Mouse (Mus musculus) right cerebral cortex, postnatal 36 days (tissue): ENCODE results near the gene Hipk2.
A peak's percentile ranks its signal among the peaks of the same experiment; 100 is the strongest.
"Not testable (repeated sequence)": the region's sequence is repeated elsewhere in the genome, so short reads cannot be mapped to it uniquely, and the experiment has no call there.

Experiments
- DNase-seq, 2 experiments: peaks; one replicate each; pipeline ENCODE4 v3.0.0; 2022; ENCODE audit warnings: low spot score in 2 of 2, mixed read lengths in 1 of 2

Hipk2 gene

DNA sequence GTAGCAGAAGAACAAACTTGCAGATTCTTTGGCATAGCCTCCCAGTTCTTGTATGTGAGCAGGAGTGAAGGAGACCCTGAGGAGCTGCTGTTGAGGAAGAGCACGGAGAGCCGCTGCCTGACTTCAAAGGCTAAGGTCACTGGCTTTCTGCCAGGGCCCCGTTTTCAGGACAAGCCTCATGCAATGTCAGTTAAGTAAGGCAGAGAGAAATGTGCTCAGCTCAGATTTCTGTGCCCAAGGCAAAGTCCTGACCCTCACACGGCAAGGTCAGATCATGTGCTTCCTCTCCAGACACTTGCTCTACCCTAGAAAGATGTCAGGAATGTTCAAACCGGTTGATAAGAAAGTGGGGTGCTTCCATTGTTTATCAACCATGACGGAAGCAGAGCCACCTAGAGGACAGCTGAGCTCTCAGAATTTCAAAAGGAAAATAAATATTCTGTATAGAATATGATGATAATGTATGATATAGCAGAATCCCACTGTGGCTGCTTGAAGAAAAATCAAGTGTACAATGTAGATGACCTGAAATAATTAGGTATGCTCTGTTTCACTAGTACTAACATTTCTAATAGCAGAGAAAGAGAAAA lies 173.1 kb downstream of the Hipk2 start:
- no peak for DNase-seq

DNA sequence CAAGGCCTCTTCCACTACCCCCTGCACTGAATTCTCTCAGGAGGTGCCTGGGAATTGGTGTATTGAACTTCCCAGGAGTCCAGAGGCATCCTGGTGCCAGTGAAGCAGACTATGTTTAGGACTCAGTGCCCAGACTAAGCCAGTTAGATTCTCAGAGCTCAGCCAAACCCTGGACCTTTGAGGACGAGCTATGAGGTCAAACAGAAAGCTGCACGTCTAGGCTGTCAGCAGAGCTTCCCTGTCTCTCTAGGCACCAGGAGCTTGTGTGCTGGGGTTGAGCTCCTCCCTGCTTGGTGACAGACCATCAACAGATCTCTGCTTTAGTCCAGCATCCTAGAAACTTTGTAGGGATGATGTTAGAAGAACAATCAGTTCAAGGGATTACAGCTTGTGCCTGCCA lies 174.5 kb downstream of the Hipk2 start:
- no peak for DNase-seq

DNA sequence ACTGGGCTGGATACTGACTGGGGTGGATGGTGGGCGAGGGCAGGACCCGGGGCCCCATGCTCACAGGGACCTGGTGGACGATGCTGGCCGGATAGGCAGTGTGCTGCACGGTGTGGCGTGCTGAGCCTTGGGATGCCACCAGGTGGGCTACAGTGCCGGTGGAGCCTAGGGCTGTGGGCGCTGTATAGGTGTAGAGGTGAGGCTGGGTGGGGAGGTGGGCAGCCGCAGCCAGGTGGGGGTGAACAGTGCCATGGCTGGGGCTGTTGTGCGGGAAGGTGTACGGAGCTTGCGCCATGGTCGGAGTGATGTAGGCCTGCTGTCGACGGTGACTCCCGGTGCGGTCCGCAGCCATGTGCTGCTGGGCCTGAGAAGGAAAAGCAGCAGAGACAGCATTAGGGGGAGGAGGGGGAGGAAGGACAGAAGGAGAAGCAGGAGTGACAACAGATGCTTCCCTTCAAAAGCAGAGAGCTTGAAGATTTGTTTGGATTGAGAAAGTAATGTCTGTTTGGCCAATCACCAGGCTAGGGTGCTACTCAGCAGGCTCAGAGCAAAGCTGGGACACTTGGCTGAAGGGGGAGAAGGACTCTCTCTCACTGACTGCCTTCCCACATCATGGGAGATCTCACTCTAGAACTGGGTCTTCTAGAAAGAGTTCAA lies 177.6 kb downstream of the Hipk2 start:
- no peak for DNase-seq

DNA sequence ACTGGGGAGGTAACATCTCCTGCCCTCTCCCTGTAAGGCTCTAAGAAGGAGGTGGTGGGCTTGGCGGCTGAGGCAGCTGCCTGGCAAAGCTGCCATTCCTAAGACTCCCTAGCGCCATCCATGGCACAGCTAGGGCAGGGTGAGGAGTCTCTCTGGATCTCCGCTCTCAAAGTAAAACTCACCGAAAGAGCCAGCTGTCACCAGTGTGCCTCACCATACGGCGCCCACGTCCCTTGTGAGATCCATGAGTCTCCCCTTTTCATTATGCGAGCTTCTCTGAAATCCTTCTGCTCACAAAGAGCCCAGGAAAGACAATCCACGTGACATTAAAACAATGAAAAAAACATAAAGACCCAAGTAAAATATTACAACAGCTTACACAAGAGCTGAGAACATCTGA lies 179.4 kb downstream of the Hipk2 start:
- DNase-seq: peak; percentile 44 to 57

DNA sequence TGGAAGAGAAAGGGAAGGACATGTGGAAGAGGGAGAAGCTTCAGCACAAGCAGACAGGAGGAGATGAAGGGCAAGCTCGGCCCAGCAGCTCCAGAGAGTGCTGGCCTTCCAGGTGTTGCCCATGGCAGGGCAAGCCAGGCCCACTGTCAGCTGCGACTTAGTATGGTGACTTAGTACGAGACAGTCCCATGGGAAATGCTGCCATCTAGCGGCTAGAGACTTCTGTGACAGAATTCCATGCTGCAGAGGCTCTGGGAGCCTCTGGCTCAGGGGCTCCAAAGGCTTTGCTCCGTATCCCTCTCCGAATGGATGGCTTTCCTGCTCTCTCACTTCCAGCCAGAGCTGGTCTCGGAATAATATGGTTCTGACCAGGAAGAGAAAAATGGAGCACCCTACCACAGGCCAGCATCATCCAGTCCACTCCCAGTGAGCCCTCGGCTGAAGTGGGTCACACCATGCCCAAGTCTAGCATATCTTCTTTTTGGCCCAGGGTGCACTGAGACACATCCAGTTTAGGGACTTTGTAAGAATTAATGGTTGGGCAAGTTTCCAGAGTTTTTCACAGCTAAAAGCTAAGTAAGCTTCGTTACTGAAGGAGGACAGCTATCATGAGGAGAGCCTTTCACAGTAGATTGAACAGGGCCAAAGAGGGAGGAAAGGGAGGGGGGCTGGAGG lies 180.4 kb downstream of the Hipk2 start:
- DNase-seq: peak; percentile 72

DNA sequence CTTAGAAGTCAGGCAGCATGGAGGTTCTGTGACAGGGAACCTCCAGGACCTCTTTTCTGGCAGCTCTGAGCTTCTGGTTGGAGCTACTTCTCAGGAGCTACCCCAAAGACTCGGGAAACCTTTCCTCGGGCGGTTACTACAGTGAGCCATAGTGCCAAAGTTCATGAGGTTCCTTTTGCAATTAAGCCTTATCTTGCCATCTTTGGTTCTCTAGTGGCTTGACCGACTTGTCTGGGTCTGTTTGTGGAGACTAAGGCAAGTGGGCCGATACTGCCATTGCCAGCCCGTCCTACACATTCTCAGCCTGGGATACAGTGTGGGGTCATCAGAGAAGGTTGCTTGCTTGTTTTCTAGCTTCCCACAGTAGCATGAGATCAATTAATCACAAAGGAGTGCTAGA lies 183.4 kb downstream of the Hipk2 start:
- DNase-seq: no peak

DNA sequence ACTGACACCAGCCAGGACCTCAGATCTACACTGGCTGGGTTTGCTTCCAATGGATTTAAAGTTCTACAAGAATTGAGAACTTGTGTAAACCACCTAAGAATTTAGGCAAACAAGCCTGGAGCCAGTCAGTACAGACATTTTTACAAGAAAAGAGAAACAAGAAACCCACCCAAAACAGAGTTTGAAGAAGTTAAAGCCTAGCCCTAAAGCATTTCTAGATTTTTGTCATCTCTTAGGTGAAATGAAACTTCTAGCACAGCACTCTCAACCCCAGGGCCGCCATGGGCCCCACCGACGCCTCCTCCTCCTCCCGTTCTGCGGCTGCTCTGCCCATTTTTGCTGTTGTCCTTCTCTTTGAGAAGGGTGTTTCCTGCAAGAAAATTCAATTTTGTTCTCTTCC lies 184.9 kb downstream of the Hipk2 start:
- no peak for DNase-seq

DNA sequence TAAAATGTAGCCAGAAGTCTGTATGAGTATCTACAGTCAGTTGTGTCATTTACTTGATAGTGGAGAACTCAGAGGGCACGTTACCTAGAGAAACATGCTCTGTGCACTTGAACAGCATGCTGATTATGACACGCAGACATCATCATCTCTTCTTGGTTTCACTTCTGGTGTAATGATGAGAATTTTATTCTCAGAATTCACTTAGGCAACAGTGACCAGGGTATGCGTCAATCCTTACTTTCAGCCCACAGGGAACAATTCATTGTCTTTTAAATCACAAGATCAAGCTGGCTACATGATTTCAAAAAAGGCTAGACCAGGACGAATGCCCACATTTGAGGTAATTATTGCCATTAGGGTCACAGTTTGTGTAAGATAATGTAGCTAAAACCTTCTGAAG lies 185.3 kb downstream of the Hipk2 start:
- DNase-seq: no peak

DNA sequence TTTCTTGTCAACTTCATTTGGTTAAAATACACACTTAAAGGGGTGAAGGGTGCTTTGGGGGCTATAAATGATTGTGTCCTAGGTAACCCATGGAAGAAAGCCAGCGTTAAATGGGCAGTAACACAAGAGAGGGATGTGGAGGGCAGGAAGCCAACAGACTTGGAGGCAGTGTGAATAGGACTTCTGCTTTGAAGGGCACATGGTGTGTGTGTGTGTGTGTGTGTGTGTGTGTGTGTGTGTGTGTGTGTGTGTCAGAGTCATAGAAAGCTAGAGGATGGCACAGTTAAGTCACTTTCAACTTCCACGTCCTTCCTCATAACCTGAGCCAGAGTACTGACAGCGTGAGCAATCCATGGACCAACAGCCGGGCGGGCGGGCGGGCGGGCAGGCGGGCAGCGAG lies 187.1 kb downstream of the Hipk2 start:
- no peak for DNase-seq

DNA sequence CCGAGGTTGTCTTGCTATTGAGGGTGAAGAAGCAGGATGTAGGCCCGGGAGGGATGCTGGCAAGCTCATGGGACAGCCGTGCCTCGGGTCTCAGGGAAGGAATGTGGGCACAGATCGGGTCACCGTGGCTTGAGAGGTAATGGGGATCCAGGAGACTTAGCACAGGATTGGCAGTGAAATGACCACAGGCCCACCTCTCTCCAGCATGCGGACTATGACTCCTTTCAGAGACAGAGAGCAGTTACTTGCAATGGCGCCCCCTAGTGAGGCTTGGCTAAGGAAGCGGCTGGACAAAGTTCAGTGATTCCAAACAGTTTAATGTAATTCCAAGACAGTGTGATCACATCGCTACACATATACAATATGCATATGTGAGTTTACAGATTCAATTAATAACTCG lies 188.7 kb downstream of the Hipk2 start:
- DNase-seq: no peak

DNA sequence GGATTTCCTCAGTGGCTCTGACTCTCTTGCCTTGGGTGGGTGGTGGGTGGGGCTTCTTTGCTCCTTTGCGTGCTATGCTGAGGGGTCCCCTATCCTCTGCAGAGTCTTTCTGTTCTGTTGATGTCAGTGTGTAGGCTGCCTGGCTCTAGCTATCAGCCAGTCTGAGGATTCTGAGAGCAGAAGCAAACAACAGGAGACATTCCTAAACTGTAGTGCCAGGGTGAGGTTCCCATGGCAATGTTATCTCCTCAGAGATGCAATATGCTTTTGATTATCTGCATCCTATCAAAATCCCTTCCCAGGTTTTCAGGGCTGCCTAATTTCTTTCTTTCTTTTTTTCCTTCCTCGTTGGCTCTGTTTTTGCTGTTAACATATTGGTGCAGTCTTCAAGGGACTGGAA lies 193.4 kb downstream of the Hipk2 start:
- no peak for DNase-seq

DNA sequence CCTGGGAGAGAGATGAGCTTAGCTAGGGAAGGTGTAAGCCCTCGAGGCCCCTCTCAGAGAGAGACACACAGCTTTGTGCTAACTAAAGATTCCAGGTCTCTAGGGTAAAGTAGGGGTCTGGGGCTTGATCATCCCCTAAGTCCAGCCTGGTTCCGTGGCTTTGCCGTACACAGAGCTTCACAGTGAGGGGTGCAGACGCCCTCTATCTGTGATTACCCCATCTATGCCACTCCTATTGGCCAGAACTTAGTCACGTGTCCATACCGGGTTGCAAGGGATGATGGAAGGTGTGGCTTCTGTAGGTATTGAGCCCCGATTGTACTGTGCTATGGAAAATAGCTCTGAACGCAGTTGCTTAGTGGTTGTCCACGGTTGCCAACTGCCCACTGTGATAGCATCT lies 198.3 kb downstream of the Hipk2 start:
- no peak for DNase-seq

DNA sequence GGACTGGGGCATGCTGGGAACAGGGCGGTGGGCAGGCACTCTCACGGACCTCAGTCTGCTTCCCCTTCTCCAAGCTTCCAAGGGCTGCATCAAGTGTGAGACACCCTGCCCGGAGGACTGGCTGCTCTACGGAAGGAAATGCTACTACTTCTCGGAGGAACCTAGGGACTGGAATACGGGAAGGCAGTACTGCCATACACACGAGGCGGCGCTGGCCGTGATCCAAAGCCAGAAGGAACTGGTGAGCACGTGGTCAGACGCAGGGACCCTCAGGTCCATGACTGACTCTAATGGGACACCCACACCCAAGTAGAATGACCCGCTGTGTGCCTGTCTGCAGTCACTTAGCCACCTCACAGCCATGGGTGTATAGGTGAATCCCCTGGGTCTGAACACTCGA lies 199.2 kb downstream of the Hipk2 start:
- DNase-seq: no peak

DNA sequence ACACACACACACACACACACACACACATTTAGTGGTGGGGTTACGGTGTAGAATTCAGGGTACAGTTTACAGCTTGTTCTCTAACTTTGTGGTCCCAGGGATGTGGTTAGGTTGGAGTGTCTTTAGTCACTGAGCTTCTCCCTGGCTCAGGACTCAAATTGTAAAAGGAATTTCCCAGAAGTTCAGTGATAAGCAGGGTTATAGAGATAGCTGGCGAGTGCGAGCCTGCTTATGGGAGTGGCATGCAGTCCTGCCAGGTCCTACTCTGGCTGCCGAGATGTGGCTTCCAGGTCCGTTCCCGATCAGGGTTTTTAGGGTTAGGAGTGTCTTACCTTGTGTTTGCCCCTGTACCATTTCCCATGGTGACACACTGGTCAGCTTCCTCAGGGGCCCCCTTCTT lies 199.7 kb downstream of the Hipk2 start:
- DNase-seq: no peak

DNA sequence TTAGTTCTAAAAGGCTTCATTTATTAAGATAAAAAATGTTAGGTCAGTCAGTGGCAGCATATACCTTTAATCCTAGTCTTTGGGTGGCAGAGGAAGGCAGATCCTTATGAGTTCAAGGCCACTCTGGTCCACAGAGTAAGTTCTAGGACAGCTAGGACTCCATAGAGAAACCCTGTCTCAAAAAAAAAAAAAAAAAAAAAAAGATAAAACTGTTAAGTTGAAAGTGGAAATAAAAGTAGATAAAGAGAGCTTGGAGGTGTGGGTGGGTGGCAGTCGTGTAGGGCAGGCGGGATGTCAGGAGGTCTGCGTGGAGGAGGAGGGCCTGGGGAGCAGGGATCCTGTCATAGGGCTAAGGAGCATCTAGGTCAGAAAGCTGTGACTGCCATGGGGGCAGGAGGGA lies 204.0 kb downstream of the Hipk2 start:
- no peak for DNase-seq

DNA sequence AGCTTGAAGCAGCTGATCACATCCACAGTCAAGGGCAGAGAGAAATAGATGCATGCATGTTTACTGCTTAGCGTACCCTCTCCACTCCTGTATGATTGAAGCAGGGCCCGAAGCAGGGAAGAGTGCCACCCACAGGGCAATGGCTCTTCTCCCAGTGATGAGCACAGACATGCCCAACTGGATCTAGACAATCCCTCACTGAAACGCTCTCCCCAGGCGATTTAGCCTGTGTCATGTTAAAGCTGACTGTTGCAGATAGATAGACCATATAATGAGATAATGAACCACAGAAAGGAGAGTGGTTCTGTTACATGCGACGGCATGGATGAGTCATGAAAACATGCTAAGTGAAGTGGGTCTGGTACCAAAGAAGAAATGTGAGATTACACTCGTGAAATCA lies 204.7 kb downstream of the Hipk2 start:
- DNase-seq: no peak

DNA sequence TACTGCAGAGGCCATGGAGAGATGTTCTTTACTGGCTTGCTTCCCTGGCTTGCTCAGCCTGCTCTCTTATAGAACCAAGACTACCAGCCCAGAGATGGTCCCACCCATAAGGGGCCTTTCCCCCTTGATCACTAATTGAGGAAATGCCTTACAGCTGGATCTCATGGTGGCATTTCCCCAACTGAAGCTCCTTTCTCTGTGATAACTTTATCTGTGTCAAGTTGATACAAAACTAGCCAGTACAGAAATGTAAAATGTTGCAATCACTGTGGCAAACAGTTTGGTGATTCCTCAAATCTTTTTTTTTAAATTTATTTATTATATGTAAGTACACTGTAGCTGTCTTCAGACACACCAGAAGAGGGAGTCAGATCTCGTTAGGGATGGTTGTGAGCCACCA lies 205.5 kb downstream of the Hipk2 start:
- DNase-seq: not testable (repeated sequence)

DNA sequence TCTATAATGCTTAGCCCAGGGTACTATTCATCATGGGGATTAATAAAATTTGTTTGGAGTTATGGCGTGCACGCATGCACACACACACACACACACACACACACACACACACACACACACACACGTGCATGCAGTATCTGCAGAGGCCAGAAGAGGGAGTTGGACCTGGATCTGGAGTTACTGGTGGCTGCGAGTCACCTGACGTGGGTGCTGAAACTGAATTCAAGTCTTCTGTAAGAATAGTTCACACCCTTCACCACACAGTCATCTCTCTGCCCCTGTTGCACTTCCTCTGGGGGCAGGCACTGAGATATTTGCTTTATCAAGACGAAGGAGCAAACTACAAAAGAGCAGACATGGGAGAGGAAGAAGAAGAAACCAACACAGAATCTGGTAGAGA lies 206.4 kb downstream of the Hipk2 start:
- DNase-seq: no peak

DNA sequence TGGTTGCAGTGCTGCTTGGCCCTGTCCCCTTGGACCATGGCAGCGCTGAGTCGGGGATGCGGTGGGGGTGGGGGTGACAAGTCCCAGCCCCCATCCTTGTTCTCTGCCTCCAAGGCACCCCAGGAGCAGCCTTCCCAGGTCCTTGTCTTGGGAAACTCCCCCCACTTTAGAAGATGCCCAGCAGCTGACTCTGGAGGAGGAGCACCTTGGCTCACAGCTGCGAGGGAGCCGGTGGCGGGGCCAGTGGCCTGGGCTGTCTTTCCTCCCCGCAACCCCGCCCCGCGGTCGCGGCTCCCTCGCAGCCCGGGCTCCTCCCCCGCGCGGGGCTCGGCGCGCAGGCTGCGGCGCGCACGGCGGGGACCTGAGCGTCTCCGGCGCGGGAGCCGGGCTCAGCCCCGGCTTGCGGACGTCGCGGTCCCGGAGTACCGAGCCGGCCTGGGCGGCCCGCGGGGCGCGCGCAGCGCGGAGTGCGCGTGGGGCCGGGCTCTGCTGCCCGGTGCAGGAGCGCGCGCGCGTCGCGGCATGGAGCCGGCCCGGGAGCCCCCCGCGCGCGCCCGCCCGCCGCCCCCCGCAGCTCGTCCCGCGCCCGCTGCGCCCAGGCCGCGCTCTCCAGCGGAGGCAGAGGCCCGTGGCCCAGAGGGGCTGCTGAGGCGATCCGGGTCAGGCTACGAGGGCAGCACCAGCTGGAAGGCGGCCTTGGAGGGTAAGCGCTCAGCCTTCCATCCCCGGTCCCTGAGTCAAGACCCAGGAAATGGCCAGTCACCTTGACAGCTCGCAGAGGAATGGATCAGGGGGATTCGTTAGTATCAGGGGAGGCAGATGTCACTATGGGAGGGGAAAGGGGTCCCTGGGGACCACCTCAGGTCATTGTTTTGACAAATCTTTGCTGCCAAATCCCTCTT lies 213.0 kb downstream of the Hipk2 start, which contains the start of gene Clec2l:
Clec2l (plus strand) TSS at position 356 of the 902 bp plus-strand sequence.
- peak; percentile 20 to 30 for DNase-seq

DNA sequence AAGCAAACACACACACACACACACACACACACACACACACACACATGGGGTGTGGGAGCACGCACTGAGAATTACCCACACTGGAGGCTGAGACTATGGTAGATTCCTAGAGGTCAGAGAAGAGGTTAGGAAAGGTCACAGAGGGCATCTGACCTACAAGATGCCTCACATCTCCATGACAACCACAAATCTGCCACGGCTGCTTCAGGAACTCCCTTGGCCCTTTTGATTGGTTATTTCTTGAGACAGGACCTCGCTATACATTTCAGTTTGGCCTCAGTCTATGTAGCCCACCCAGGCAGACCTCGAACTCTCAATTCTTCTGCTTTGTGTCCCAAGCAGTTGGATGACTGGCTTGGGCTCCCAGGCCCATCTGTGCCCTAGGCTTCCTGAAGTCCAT lies 214.3 kb downstream of the Hipk2 start:
- DNase-seq: no peak

DNA sequence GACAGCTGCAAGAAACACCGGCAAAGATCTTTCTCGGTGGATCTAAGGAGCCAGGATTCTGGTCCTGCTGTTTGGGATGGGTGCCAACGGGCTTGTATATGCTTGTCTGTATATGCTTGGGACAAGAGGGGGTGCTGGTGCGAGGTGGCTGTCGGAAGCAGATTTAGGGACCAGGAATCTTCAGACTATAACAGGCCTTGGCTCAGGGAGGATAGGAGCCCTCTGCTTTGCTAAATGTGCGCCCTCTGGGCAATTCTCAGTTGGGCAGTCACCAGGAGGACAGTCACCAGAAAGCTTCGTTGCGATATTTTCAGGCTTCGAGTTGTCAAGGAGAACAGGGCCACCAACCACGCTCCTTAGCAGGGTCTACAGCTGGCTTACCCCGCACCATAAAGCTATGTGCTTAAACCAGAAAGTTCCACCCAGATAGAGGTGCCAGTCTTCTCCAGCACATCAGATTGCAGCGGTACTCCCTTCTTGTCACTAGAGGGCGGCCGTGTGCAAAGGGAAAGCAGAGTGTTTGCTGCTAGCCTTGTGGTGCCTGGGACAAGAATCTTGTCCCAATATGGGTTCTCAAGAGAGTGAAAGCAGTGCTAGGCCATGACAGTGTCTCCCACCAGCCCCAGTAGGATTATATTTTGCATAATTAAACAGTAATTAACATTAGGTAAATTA lies 225.6 kb downstream of the Hipk2 start:
- no peak for DNase-seq

DNA sequence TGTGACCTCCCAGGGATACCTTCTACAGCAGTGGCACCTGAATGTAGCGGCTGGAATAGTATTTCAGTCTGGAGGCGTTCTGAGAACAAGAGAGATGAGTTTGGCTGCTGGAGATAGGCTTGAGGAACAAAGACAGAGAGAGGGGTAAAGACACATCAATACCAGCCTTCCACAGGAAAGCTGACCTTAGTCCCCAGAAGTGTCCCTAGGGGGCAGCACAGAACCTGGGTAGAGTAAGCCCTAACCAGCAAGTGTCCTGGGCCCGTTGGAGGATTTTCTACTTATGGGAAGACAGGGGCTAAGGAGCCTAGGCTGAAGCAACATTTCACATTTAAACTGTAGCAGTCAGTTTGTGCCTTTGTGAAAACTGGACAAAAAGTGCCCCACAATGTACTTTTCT lies 226.4 kb downstream of the Hipk2 start:
- DNase-seq: no peak
